Mouse (Mus musculus): ENCODE data around the gene Smim4. TPM values are rescaled to one million over a fixed set of nuclear protein-coding genes. Genes with fewer than 3 reads are reported as not detected.

Gene Smim4
- polyA plus RNA-seq, 1 experiment from 2014 or later, result 69.3 TPM

DNA sequence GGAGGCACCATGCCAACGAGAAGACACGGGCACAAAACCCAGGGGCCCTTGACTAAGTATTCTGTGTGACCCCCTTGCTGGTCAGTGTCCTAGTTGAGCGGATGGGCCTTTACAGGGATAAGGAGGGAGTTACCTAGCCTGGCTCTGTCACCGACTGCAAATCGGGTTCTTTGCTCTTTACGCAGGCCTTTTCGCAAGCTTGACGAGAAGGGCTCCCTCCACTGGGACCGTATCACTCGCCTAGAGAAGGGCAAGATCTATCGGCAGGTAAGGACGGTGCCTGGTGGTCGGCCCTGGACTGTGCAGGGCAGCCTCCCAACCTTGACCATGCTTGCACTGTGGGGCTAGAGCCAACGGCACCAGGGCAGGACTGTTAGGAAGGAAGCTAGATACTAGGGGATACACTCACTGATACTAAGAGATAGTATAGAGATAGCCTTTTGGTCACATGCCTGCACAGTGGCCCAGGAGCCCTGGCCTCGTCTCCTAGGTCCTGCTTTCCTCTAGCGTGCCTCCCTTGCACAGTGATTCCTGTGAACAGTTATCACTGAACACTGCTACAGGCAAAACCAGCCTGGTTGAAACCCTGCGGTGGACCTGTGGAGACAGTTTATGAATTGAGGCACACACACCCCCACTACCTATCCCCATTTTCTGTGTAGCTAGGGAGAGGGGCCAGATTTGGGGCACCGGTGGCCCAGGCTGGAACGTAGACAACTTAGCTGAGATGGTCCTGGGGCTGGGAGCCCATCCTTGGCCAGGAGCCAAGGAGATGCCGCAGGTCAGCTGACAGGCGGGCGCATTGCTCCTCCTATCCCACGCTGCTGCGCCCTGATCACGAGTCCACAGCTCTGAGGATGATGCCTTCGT lies 7.9 kb upstream of the Smim4 start:
- Histone ChIP-seq H3K9ac (replicated peaks; ENCODE audit: low read depth, low read length) (0 out of 2 replicates have a peak overlapping the region, but pooled peaks have one; percentile 8), H3K9me3 (ENCODE audit: control insufficient read depth, low read length) (no peaks in the 10 kb centered on the region), H3K4me3 (ENCODE audit: low read depth, low read length) (no peak overlapping the region), H3K4me1 (ENCODE audit: control insufficient read depth, insufficient read depth, low read length) (peaks cover 18% of the 10 kb centered on the region), H3K27ac (ENCODE audit: low read depth, low read length) (no peak overlapping the region), H3K36me3 (ENCODE audit: control insufficient read depth, insufficient read depth, low read length) (peaks cover 33% of the 10 kb centered on the region), H3K27me3 (ENCODE audit: control insufficient read depth, insufficient read depth, low read length) (no peaks in the 10 kb centered on the region), H3K4me2 (ENCODE audit: low read depth, low read length) (no peak overlapping the region)
- no peak for ATAC-seq (ENCODE audit: low read depth)
- 95% methylated on average over 26 of the region's 26 CpGs for whole genome bisulfite sequencing

DNA sequence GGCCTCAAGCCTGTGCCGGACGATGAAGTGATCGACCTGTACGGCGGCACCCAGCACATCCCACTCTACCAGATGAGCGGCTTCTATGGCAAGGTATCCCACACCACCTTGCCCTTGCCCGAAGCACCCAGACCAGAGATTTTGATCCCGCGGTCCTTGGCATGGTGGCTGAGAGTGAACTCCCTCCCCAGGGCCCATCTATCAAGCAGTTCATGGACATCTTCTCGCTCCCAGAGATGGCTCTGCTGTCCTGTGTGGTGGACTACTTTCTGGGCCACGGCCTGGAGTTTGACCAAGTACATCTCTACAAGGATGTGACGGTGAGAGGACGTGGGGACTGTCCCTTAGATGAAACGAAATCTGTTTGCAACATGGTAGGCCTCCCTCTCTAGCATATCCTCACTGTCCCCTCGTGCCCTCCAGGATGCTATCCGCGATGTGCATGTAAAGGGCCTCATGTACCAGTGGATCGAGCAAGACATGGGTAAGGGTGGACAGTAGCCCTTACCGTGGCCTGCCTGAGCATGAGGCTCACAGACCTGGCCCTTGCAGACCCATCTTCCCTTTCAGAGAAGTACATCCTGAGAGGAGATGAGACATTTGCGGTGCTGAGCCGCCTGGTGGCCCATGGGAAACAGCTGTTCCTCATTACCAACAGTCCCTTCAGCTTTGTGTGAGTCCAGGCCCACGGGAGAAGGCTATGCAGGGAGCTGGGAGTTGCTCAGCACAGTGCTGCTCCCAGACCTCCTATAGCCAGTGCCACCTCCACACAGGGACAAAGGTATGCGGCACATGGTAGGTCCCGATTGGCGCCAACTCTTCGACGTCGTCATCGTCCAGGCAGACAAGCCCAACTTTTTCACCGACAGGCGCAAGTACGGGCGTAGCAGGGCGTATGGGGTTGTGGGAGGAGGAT lies 7.0 kb upstream of the Smim4 start:
- H3K27me3 ChIP-seq (ENCODE audit: control insufficient read depth, insufficient read depth, low read length), result no peaks in the 10 kb centered on the region
- H3K4me1 ChIP-seq (ENCODE audit: control insufficient read depth, insufficient read depth, low read length), result peaks cover 18% of the 10 kb centered on the region
- H3K9ac ChIP-seq (replicated peaks; ENCODE audit: low read depth, low read length), result no peak overlapping the region
- H3K27ac ChIP-seq (ENCODE audit: low read depth, low read length), result no peak overlapping the region
- no peak overlapping the region for H3K4me3 ChIP-seq (ENCODE audit: low read depth, low read length)
- H3K9me3 ChIP-seq (ENCODE audit: control insufficient read depth, low read length), result no peaks in the 10 kb centered on the region
- H3K36me3 ChIP-seq (ENCODE audit: control insufficient read depth, insufficient read depth, low read length), result peaks cover 33% of the 10 kb centered on the region
- ATAC-seq (ENCODE audit: low read depth), result no peak
- no peak overlapping the region for H3K4me2 ChIP-seq (ENCODE audit: low read depth, low read length)
- 95% methylated on average over 34 of the region's 34 CpGs for WGBS

DNA sequence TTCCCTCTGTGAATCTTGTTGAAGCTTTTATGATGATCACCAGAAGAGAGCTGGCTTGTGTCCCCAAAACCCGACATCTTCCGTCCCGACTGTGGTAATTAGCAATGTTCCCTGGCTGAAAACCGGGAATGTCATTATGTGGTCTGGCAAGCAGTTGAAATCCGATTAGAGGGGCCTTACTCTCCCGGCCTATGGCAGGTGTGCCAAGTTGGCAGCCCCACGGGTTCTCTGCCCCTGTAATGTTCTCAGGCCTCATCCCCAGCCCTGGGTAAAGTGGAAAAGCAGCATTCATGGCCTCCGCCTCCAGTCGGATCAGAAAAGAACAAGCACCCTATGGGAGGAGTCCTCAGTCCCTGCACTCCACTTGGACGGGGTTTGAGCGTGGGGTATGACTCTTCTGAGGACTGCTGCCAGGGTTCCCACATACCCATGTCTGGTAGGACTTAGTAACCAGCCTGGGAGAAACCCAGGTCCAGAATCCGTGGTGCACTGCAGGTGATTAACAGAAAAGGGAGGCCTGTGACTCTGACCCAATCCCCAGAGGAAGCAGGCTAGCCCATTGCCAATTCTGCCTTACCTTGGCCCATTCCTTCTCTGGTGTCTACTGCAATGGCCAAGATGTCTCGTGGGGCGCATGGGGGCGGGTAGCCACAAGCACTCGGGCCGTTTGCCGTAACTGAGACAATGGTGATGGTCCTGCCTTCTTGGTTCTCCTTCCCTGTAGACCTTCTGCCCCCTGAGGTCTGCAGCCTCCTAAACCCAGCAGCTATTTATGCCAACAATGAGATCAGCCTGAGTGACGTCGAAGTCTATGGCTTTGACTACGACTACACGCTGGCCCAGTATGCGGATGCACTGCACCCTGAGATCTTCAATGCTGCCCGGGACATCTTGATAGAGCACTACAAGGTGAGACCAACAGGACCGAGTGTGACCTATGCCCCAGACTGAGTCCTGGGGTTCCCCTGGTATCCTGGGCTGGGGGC lies 5.6 kb upstream of the Smim4 start:
- Histone ChIP-seq H3K9me3 (ENCODE audit: control insufficient read depth, low read length) (no peaks in the 10 kb centered on the region), H3K4me1 (ENCODE audit: control insufficient read depth, insufficient read depth, low read length) (peaks cover 18% of the 10 kb centered on the region), H3K27ac (ENCODE audit: low read depth, low read length) (no peak overlapping the region), H3K36me3 (ENCODE audit: control insufficient read depth, insufficient read depth, low read length) (peaks cover 20% of the 10 kb centered on the region), H3K9ac (replicated peaks; ENCODE audit: low read depth, low read length) (no peak overlapping the region), H3K4me2 (ENCODE audit: low read depth, low read length) (no peak overlapping the region), H3K27me3 (ENCODE audit: control insufficient read depth, insufficient read depth, low read length) (no peaks in the 10 kb centered on the region), H3K4me3 (ENCODE audit: low read depth, low read length) (no peak overlapping the region)
- no peak for ATAC-seq (ENCODE audit: low read depth)
- 83% methylated on average over 25 of the region's 25 CpGs for WGBS

- ATAC-seq (ENCODE audit: low read depth), result no peak
- peaks cover 13% of the 10 kb centered on the region for H3K36me3 ChIP-seq (ENCODE audit: control insufficient read depth, insufficient read depth, low read length)
- peaks cover 18% of the 10 kb centered on the region for H3K4me1 ChIP-seq (ENCODE audit: control insufficient read depth, insufficient read depth, low read length)
- H3K27me3 ChIP-seq (ENCODE audit: control insufficient read depth, insufficient read depth, low read length), result no peaks in the 10 kb centered on the region
- H3K4me3 ChIP-seq (ENCODE audit: low read depth, low read length), result no peak overlapping the region
- WGBS, result 69% methylated on average over 11 of the region's 11 CpGs
- H3K27ac ChIP-seq (ENCODE audit: low read depth, low read length), result no peak overlapping the region
- H3K9me3 ChIP-seq (ENCODE audit: control insufficient read depth, low read length), result no peaks in the 10 kb centered on the region
- peak overlapping the region; percentile 16; the same call in 1 of the 2 replicates for H3K4me2 ChIP-seq (ENCODE audit: low read depth, low read length)
- H3K9ac ChIP-seq (replicated peaks; ENCODE audit: low read depth, low read length), result no peak overlapping the region
These were observed 4.4 kb upstream of the Smim4 start for GRCm38 (mm10) chr14:31133023-31133665.

DNA sequence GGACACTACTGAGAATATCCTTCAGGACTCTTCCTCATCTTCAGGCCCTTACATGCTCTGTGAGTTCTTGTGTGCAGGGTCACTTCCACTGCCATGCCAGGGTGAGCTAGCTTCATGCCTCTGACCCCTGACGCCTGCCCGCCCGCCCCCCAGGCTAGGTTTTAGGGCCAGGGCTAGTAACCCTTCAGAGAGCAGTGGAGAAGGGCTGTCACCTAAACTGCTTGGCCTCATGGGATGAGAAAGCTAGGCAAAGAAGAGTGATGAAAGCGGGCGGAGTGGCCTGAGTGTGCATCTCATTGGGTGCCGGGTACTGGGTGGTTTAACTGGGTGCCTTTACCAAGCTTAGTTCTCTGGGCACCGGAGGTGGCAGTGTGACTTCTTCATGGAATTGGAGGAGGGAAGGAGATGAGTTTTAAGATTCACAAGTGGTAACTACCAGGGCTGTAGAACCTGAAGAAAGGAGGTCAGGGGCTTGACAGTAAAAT lies 3.8 kb upstream of the Smim4 start:
- no peak for ATAC-seq (ENCODE audit: low read depth)
- H3K27ac ChIP-seq (ENCODE audit: low read depth, low read length), result no peak overlapping the region

GRCm38 (mm10) chr14:31132031-31132430 lies 3.3 kb upstream of the Smim4 start:
- H3K9me3 ChIP-seq (ENCODE audit: control insufficient read depth, low read length), result no peaks in the 10 kb centered on the region
- peaks cover 12% of the 10 kb centered on the region for H3K36me3 ChIP-seq (ENCODE audit: control insufficient read depth, insufficient read depth, low read length)
- H3K4me3 ChIP-seq (ENCODE audit: low read depth, low read length), result peak overlapping the region; percentile 78
- ATAC-seq (ENCODE audit: low read depth), result no peak
- peak overlapping the region; percentile 62 for H3K4me2 ChIP-seq (ENCODE audit: low read depth, low read length)
- 18% methylated on average over 6 of the region's 6 CpGs for WGBS
- no peak overlapping the region for H3K27ac ChIP-seq (ENCODE audit: low read depth, low read length)
- H3K9ac ChIP-seq (replicated peaks; ENCODE audit: low read depth, low read length), result peak overlapping the region; percentile 80
- H3K27me3 ChIP-seq (ENCODE audit: control insufficient read depth, insufficient read depth, low read length), result no peaks in the 10 kb centered on the region
- H3K4me1 ChIP-seq (ENCODE audit: control insufficient read depth, insufficient read depth, low read length), result peaks cover 23% of the 10 kb centered on the region

More for the DNA sequence above, 3.8 kb upstream of the Smim4 start:
- H3K36me3 ChIP-seq (ENCODE audit: control insufficient read depth, insufficient read depth, low read length), result peaks cover 13% of the 10 kb centered on the region
- peak overlapping the region; percentile 62 for H3K4me2 ChIP-seq (ENCODE audit: low read depth, low read length)
- peaks cover 18% of the 10 kb centered on the region for H3K4me1 ChIP-seq (ENCODE audit: control insufficient read depth, insufficient read depth, low read length)
- H3K9ac ChIP-seq (replicated peaks; ENCODE audit: low read depth, low read length), result no peak overlapping the region
- no peaks in the 10 kb centered on the region for H3K27me3 ChIP-seq (ENCODE audit: control insufficient read depth, insufficient read depth, low read length)
- no peaks in the 10 kb centered on the region for H3K9me3 ChIP-seq (ENCODE audit: control insufficient read depth, low read length)
- WGBS, result 83% methylated on average over 7 of the region's 7 CpGs
- H3K4me3 ChIP-seq (ENCODE audit: low read depth, low read length), result peak overlapping the region; percentile 78; the same call in 1 of the 2 replicates

DNA sequence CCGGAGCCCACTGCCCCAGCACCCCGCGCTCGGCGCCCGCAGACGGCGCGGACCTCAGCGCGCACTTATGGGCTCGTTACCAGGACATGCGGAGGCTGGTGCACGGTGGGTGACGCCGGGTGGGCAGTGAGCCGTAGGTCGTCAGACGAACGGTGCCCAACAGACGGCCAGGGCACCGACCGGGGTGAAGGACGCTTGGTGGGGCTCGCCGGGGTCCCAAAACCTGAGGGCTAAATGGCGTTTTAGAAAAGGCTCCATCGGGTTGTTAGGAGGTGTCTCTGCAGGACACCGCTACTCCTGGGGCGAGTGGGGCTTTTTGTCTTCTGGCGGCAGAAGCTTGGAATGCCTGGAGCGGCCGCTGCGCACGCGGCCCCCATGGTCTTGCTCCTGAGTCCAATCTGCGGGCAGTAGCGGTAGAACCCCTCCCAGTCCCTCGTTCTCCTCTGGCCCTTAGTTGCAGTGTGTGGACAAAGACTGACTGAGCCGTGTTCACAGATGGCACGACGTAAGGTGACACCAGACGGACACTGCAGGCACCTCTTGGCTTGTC lies 2.6 kb upstream of the Smim4 start:
- peak; percentile 5; the same call in 1 of the 2 replicates for ATAC-seq (ENCODE audit: low read depth)
- H3K9ac ChIP-seq (replicated peaks; ENCODE audit: low read depth, low read length), result peak overlapping the region; percentile 80
- WGBS, result under 1% methylated on average over 43 of the region's 43 CpGs
- H3K4me1 ChIP-seq (ENCODE audit: control insufficient read depth, insufficient read depth, low read length), result peaks cover 23% of the 10 kb centered on the region
- peak overlapping the region; percentile 87 for H3K27ac ChIP-seq (ENCODE audit: low read depth, low read length)
- peaks cover 5% of the 10 kb centered on the region for H3K36me3 ChIP-seq (ENCODE audit: control insufficient read depth, insufficient read depth, low read length)
- H3K27me3 ChIP-seq (ENCODE audit: control insufficient read depth, insufficient read depth, low read length), result no peaks in the 10 kb centered on the region
- peak overlapping the region; percentile 78 for H3K4me3 ChIP-seq (ENCODE audit: low read depth, low read length)
- no peaks in the 10 kb centered on the region for H3K9me3 ChIP-seq (ENCODE audit: control insufficient read depth, low read length)
- H3K4me2 ChIP-seq (ENCODE audit: low read depth, low read length), result peak overlapping the region; percentile 62
